ENCODE assay signal across 16 mouse cellular contexts in genomic region chr15:31587789-31588188, GRCm38 (mm10). TPM values are rescaled to one million over a fixed set of nuclear protein-coding genes. Genes with fewer than 3 reads are reported as not detected.
"Had no signal": no experiment of that assay in that cellular context is flagged by ENCODE, and none has a peak within 500 bp of the region (broad histone marks: within the 10 kb centered on the region; RNA-seq: fewer than 3 reads in every experiment).

No protein-coding gene starts in this region.

- DNase-seq: kidney, adult 11 months; kidney, adult 8-10 months; kidney, postnatal 10 days; kidney, postnatal 36 days; liver, embryonic 13.5 days; lung, adult 2 months; retina, postnatal 1 day; right cerebral cortex, postnatal 25 days; spleen, adult 18-20 months; thymus, postnatal 25 days had no signal

- H3K9ac ChIP-seq: intestine, embryonic 15.5 days; kidney, embryonic 15.5 days; liver, embryonic 13.5 days; neural tube, embryonic 13.5 days; stomach, embryonic 15.5 days had no signal

- H3K27me3 ChIP-seq: intestine, embryonic 15.5 days; kidney, embryonic 15.5 days; liver, embryonic 13.5 days; neural tube, embryonic 13.5 days; stomach, embryonic 15.5 days had no signal

- H3K4me2 ChIP-seq: intestine, embryonic 15.5 days; kidney, embryonic 15.5 days; liver, embryonic 13.5 days; neural tube, embryonic 13.5 days; stomach, embryonic 15.5 days had no signal

- H3K4me1 ChIP-seq: intestine, embryonic 15.5 days; kidney, embryonic 15.5 days; neural tube, embryonic 13.5 days; stomach, embryonic 15.5 days had no signal

- H3K9me3 ChIP-seq: intestine, embryonic 15.5 days; kidney, embryonic 15.5 days; liver, embryonic 13.5 days; neural tube, embryonic 13.5 days; stomach, embryonic 15.5 days had no signal

- H3K4me3 ChIP-seq: intestine, embryonic 15.5 days; kidney, embryonic 15.5 days; liver, embryonic 13.5 days; neural tube, embryonic 13.5 days; stomach, embryonic 15.5 days had no signal

- H3K27ac ChIP-seq: intestine, embryonic 15.5 days; kidney, embryonic 15.5 days; liver, embryonic 13.5 days; macrophage; neural tube, embryonic 13.5 days; stomach, embryonic 15.5 days had no signal

- ATAC-seq: intestine, embryonic 15.5 days had no signal

RNA-seq across cellular contexts. Expression of gene Cmbl, which starts 22.6 kb away (rescaled TPM):
- total RNA-seq: neutrophil, adult 5-6 weeks had no signal
